Mouse (Mus musculus) left cerebral cortex, postnatal 4 days (tissue): Measurements from ENCODE around the gene Herc3. TPM values are rescaled to one million over a fixed set of nuclear protein-coding genes. Genes with fewer than 3 reads are reported as not detected.
"Not testable (repeated sequence)": the region's sequence is repeated elsewhere in the genome, so short reads cannot be mapped to it uniquely, and the experiment has no call there.

Experiments used
- DNase-seq: peaks from one replicate; pipeline ENCODE4 v3.0.0-alpha.2; 2022
- intact Hi-C: fragments of 180-260 bp; cut with DNase I; formaldehyde crosslinking; loops from one replicate; pipeline ENCODE4 v1.15.1; 2025
- total RNA-seq, 2 experiments: library from RNA; stranded (reverse); gene quantifications; 2 replicates each; pipeline ENCODE4 v1.2.3; 2021

The Herc3 gene
- total RNA-seq, 2 experiments from 2014 or later: 136 to 139 TPM

- intact Hi-C loops: no loop called here
- peak; percentile 75 for DNase-seq
These were observed 25.2 kb downstream of the Herc3 start for GRCm38 (mm10) chr6:58856494-58856893.

GRCm38 (mm10) chr6:58859517-58859916, 28.3 kb downstream of the Herc3 start:
- no peak for DNase-seq
- intact Hi-C loops: no loop called here

GRCm38 (mm10) chr6:58862446-58862993, 31.3 kb downstream of the Herc3 start:
- intact Hi-C loops: no loop called here

GRCm38 (mm10) chr6:58863631-58864235, 32.5 kb downstream of the Herc3 start:
- intact Hi-C loops: no loop called here
- no peak for DNase-seq

More at GRCm38 (mm10) chr6:58862446-58862993, 31.3 kb downstream of the Herc3 start:
- no peak for DNase-seq

GRCm38 (mm10) chr6:58867858-58868257, 36.6 kb downstream of the Herc3 start:
- intact Hi-C loops, DNase-seq: not testable (repeated sequence)

- DNase-seq: peak; percentile 44
These were observed 48.3 kb downstream of the Herc3 start for GRCm38 (mm10) chr6:58879572-58879971.

GRCm38 (mm10) chr6:58879987-58880386, 48.7 kb downstream of the Herc3 start:
- intact Hi-C loops: loop anchor here (5.0 kb wide), 1 partner anchor 302 kb away; no protein-coding TSS in a partner anchor
- DNase-seq: no peak

More at GRCm38 (mm10) chr6:58879572-58879971, 48.3 kb downstream of the Herc3 start:
- intact Hi-C loops: no loop called here

- intact Hi-C loops: loop anchor here (5.0 kb wide), 1 partner anchor 301 kb away; no protein-coding TSS in a partner anchor
- DNase-seq: no peak
These were observed 49.6 kb downstream of the Herc3 start for GRCm38 (mm10) chr6:58880861-58881260.

GRCm38 (mm10) chr6:58881363-58881762, 50.1 kb downstream of the Herc3 start:
- intact Hi-C loops: loop anchor here (5.0 kb wide), 1 partner anchor 301 kb away; no protein-coding TSS in a partner anchor
- DNase-seq: no peak

- no peak for DNase-seq
- intact Hi-C loops: loop anchor here (5.0 kb wide), 1 partner anchor 300 kb away; no protein-coding TSS in a partner anchor
These were observed 51.0 kb downstream of the Herc3 start for GRCm38 (mm10) chr6:58882271-58882670.

GRCm38 (mm10) chr6:58889917-58890316, 58.7 kb downstream of the Herc3 start:
- DNase-seq: no peak
- intact Hi-C loops: no loop called here

- DNase-seq: no peak
- intact Hi-C loops: no loop called here
These were observed 62.0 kb downstream of the Herc3 start for GRCm38 (mm10) chr6:58893307-58893706.

- no peak for DNase-seq
- intact Hi-C loops: no loop called here
These were observed 63.7 kb downstream of the Herc3 start for GRCm38 (mm10) chr6:58894994-58895393.

- intact Hi-C loops: no loop called here
- DNase-seq: no peak
These were observed 65.4 kb downstream of the Herc3 start for GRCm38 (mm10) chr6:58896648-58897047.

- no peak for DNase-seq
- intact Hi-C loops: no loop called here
These were observed 67.8 kb downstream of the Herc3 start for GRCm38 (mm10) chr6:58899076-58899475.

GRCm38 (mm10) chr6:58900536-58900935, 69.3 kb downstream of the Herc3 start:
- DNase-seq: no peak
- intact Hi-C loops: no loop called here

GRCm38 (mm10) chr6:58903171-58903570, 71.9 kb downstream of the Herc3 start:
- intact Hi-C loops: no loop called here

GRCm38 (mm10) chr6:58904551-58904950, 73.3 kb downstream of the Herc3 start:
- no peak for DNase-seq
- intact Hi-C loops: no loop called here

More at GRCm38 (mm10) chr6:58903171-58903570, 71.9 kb downstream of the Herc3 start:
- DNase-seq: peak; percentile 68

- intact Hi-C loops: no loop called here
- DNase-seq: peak; percentile 53
These were observed 75.6 kb downstream of the Herc3 start, which contains the start of gene Nap1l5 for GRCm38 (mm10) chr6:58906852-58907261. Gene Nap1l5, minus strand, starts transcription at chr6:58907076.

GRCm38 (mm10) chr6:58907336-58907735, 76.1 kb downstream of the Herc3 start:
- no peak for DNase-seq
- intact Hi-C loops: no loop called here

- intact Hi-C loops: no loop called here
- no peak for DNase-seq
These were observed 76.5 kb downstream of the Herc3 start for GRCm38 (mm10) chr6:58907791-58908190.

- intact Hi-C loops: no loop called here
- no peak for DNase-seq
These were observed 81.6 kb downstream of the Herc3 start for GRCm38 (mm10) chr6:58912842-58913241.
